Mouse (Mus musculus) liver (tissue): ENCODE data around the gene Prrxl1.

ENCODE experiments used
- DNase-seq: peaks from one replicate; pipeline ENCODE4 v3.0.0-alpha.2; 2020; ENCODE audit warnings: mixed read lengths

Prrxl1 gene

DNA sequence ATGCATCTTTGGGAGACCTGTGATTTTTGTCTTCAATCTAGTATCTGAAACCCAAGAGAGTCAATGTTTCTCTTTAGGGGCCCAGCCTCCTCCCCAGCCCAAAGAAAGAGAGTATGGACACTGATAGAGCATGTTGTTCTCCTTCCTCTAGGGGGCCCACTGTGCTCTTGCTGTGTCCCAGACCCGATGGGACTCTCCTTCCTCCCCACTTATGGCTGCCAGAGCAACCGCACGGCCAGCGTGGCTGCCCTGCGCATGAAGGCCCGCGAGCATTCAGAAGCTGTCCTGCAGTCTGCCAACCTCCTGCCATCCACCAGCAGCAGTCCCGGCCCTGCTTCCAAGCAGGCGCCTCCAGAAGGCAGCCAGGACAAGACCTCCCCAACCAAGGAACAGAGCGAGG, 29.4 kb downstream of the Prrxl1 start:
- no peak for DNase-seq

DNA sequence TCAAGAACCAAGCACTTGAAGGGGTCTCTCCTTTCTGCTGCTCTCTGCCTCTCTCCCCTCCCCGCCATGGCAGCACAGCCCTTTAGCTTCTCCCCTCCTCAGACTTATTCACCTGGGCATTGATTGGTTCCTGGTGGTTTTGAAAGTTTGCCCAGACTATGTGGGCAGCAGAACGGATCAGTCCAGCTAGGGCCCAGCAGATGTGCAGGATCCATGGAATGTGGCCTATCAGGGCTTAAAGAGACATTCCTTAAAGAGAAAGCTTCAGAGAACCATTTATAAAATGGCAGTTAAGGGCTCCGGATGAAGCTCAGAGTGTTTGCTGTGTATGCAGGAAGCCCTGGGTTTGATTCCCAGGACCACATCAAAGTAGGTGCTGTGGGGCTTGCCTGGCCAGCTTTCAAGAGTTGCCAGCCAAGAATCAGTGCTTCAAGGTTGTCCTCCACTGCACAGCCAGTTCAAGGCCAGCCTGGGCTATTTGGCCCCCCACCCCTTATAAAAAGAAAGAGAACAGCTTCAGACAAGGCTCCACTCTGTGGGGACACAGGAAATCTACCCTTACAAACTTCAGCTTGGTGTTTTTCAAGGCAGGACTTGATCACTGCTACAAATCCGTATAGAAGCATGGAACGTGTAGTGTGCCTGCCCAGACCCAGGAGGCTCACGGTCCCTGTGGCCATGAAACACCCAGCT, 33.8 kb downstream of the Prrxl1 start:
- DNase-seq = no peak

DNA sequence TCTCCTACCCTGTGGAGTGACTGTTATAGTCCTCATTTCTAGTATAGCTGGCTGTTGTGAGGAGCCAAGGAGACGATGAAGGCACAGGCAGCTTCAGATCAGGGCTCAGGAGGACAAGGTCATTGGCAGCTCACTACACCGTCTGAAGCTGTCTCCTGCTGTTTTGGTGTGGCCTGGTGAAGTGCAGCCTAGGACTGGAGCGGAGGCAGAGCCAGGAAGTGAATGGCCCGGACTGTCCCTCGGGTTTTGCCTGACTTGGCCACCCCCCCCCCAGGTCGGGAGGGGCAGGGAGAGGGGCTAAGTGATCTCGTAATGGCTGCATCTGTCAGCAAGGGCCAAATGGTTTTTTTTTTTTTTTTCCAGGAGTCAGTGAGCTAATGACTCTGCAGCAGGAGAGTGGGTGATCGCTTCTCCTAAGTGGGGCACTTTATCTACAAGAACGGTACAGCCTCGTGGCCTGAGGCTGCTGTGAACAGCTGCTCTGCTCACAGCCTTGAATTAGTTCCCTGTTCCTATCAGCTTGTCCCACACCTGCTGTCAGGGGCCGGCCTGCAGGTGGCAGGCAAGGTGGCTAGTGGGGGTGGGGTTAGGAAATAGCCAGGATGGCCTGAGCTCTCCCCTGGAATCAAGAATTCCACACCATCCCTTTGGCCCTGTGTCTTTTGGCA, 34.9 kb downstream of the Prrxl1 start:
- no peak for DNase-seq

DNA sequence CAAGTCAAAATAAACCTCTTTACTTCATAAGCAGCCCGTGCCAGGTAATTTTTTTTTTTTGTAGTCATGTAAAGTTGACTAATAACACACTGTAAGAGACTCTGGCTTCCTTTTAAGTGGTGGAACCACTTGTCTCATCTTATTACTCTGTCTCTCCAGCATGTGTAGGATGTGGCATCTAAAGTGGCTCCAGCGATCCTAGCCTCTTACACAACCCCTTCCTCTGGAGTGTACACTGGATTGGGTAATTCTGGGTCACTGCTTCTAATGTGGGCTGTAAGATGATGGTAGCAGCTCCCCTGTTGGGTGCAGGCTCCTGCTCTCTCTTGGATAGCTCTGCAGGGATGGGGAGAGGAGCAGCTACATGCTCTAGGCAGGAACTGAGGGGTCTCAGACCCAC, 39.3 kb downstream of the Prrxl1 start:
- DNase-seq = no peak

DNA sequence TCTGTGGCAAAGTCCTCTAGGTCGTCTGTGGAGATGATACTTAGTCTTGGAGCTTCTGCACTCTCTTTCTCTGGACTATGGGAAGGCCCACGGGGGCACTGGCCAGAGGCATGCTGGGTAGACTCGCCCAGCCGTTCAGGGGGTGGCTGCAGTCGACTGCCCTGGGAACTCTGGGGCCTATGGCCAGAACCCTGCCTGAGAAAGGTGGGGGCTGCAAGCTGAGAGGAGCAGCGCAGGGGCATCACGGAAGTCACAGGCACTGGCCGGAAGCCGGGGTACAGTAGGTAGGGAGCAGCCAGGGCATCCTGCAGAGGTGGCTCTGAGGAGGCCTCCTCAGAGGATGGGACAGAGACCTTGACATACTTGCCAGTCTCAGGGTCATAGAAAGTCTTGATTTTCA, 60.6 kb downstream of the Prrxl1 start:
- no peak for DNase-seq

DNA sequence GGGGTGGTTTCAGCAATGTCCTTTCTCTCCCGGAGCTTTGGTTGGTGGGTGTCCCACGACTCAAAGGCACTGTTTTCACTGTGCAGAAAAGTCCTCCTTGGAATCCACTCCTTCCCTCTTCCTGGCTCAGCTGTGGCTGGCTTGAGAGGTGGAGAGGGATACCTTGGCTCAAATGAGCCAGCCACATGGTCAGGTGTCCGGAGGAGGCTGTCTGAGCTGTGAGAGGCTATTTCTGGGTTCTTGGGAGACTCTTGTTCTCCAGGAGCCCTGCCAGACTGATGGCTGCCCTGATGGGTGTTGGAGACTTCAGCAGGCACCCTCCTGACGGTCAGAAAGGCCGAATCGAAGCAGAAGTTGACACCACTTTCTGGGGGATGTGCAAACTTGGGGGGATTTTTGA, 63.9 kb downstream of the Prrxl1 start:
- no peak for DNase-seq

DNA sequence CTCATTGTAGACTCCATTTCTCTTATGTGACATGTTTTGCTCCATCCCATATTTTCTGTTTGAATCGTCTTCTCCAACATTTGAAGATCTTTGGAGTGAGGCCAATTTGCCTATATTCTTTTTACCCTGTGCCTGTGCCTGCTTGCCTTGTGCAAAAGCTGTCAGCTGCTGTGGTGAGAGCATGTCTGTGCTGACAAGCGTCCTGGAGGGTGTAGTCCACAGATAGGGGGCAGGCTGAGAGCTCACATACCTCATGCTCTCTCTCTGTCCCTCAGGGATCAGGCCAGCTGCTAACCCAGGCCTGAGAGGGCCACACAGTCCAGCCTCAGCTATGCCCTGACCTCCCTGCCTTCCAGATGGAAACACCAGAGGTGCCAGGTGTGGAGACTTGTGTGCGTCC, 74.0 kb downstream of the Prrxl1 start:
- DNase-seq = no peak

DNA sequence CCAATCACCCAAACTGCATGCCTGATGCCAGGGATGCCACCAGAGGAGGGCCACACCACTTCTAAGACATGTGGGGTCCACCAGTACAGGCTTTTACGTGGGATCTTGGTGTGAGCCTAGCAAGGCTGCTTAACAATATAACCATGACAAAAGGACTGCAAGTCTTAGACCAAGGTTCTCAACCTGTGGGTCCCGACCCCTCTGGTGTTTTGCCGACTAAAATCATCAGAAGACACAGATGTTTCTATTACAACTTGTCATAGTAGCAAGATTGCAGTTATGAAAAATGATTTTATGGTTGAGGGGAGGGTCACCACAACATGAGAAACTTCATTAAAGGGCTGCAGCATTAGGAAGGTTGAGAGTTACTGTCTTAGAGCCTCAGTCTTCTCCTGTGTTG, 79.4 kb downstream of the Prrxl1 start:
- DNase-seq = no peak

DNA sequence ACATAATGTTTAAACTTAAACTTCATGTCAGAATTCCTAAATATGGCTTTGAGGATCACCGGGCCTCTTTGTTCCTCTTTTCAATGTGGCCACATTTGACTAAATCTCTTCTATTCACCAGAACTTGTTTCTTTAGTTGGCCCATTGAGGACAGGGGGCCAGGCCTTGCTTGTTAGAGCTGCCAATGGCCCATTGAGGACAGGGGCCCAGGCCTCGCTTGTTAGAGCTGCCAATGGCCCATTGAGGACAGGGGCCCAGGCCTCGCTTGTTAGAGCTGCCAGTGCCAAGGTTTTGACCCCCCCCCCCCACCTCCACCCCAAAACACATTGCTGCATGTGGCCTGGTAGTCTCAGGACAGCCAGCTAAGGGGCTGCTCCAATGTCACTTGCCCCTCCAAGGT, 82.4 kb downstream of the Prrxl1 start:
- no peak for DNase-seq

DNA sequence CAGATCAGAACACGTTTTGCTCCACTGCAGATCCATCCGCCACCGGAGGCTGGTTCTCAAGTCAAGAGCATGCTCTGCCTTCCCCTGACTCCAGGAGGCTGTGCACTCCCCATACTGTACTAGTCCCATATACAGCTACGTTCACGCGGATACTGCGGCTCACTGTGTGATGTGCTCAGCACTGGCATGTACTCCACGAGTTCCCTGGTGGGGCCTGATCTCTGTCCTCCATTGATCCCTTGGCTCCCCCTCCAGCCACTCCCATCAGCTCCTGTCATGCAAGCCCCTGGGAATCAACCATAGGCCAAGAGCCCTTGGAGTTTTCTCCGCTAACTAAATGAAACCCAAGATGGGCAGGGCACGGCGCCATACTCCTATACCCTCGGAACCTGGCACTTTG, 83.3 kb downstream of the Prrxl1 start:
- no peak for DNase-seq

DNA sequence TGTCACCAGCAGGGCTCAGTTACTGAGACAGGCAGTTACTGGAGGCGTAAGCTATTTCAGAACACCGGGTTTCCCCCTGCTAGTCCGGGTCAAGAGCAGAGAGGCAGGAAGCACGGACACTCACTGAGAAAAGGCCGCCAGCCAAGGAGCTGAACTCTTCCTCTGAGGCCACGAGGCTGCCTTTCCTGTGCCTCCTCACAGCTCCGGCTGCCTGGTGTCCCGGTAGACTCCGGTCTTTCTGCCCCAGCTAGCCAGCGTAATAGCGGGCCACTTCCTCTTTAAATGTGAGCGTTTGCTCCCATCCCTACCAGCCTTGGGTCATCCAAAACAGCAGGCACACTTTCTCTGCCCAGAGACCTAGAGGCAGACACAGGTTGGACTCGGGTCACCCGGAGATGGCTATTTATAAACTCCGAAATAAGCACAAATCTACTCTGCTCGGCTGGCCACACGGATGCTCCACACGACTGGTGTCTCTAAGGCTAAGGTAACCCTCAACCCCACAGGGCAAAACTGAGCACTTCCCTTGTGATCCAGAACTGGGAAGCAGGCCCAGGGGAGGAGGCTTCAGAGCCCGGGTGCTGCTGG, 84.1 kb downstream of the Prrxl1 start:
- DNase-seq = peak; percentile 13

DNA sequence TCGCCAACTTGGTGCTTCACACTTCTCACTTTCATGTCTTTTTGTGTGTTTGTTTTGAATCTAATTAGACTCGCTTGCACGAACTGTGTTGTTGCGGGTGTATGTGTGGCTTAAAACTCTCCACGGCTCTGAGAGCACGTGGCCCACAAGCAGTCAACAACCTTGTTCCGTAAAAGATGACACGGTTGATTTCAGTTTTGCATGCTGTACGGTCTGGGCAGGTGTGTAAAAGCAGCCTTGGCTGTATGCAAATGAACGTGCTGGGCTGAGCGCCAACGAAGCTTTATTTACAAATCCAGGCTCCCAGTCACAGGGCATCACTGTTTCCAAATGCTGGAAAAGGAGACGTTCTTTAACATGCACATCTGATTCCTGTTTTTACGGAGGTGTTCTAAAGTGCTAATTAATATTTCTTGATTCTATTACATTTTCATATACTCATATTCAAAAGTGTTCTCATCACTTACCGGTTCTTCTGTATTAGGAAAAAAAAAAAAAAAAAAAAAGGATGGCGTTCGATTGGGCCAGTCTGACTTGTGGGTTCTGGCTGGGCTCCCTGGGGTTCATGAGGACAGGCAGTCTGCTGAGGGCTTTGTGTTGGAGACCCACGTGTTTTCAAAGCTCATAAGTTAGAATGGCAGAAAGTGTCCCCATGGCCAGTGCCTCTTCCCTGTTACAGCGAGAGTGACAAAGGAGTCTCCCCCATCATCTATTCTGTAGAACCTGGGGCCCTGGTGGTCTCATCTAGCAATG, 85.0 kb downstream of the Prrxl1 start:
- DNase-seq = no peak

DNA sequence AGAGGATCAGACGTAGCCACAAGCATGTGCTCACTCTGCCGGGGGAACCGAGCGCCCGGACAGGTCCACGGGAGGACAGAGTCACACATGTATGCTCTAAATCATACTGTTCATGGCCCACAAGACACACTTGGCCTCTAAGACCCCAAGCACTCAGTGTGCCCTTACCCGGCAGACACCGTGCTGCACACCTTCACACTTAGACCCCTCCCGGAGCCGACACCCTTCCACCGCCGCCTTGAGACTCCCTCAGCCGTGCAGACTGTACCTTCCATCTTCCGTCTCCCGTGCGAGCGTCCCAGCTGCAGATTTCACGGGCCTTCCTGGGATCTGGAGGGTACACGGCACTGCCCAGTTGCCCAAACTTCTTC, 85.5 kb downstream of the Prrxl1 start:
- DNase-seq = no peak

DNA sequence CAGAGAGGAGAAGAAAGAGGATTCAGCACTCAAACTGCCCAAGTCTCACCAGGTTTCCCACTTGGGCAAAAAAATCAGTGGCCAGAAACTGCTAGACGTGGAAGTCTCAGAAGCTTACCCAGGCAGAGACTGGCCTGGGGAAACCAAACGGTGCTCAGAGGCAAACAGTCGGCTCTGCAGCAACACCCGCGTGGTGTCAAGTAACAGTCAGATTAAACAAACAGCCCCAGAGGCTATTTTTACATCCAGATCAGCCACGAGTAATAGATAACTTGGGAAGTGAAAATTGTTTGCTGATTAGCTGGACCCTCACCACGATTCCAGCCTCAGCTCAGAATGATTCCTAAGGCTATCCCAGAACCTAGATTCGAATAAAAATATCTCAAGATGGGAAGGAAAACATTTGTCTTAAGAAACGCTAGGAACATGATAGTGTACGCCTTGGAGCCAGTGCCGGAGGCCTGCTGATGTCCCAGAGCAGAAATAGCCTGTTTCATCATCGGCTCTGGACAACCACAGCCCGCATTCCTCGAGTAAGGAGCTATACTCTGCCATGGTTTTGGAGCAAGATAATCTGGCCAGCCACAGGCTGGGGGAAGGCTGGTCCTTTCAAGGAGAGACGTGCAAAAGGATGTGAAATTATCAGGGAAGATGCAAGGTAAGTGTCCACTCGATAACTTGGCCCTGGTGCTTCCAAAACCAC, 86.1 kb downstream of the Prrxl1 start, which contains the start of gene 3425401B19Rik:
3425401B19Rik (minus strand) TSS at position 170 of the 703 bp plus-strand sequence.
- no peak for DNase-seq

DNA sequence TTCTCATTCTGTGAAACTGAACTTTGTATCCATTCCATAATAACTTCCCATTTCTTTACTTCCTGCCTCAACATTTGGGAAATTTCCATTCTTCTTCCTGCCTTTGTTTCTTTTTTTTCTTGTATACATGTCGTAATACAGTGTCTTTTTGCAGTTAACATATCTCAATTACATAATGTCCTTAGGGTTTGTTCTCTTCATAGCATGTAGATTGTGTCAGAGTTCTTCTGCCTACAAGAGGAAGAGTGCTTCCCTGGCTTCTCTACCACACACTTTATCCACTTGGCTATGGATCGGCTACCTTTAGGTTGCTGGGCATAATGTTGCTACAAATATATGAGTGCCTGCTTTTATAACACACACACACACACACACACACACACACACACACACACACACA, 96.7 kb downstream of the Prrxl1 start:
- no peak for DNase-seq

DNA sequence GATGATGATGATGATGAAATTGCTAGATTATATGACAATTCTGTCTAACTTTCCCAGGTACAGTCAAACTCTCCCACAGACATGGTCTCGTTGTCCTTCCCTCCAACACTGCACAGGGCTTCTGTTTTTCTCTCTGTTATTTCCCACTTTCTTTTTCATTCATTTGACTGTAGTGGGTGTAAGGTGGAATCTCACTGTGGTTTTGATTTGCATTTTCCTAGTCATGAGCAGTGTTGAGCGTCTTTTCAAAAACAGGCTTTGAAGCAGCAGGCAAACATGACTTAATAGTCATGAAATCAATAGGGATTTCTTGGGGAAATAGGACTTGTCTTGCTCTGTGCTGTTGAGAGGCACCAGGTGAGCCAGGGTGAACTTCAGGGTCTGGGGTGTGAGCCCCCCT, 97.1 kb downstream of the Prrxl1 start:
- DNase-seq = no peak

DNA sequence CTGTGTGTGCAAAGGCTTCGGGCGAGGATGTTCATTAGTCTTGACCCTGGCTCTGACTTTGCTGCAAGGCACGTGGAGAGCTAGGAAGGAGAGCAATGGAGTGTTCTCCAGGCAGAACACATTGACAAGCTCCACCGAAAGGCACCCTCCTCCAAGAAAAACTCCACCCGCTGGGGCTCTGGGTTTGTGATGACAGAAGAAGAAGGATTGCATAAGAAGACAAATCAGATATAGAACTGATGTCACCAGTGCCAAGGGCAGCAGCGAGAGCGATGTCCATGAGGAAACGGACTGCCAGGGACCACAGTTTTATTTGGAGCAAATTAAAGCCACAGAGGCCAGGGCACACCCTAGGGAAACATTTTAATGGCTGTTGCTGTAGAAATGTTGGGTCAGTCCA, 98.6 kb downstream of the Prrxl1 start:
- DNase-seq = no peak

DNA sequence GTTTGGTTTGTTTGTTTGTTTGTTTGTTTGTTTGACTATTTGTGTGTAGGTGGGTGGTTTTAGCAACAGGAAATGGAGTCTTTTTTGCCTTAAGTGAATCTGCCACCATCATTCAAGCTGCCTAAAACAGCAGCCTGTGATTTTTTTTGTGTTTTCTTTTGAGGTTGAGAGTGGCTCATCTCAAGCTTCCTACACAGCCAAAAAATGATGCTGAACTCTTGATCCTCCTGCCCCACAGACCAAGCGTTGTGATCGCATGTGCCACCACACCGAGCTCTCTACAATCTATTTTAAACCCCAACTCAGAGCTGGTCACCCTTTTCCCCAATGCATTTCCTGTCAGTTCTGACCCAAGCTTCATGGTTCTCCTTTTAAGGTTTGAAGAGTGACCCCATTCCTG, 99.3 kb downstream of the Prrxl1 start:
- DNase-seq = no peak
